Mouse (Mus musculus): ENCODE data around the gene Olfr228.
"Not testable (repeated sequence)": the region's sequence is repeated elsewhere in the genome, so short reads cannot be mapped to it uniquely, and the experiment has no call there.

Gene Olfr228

DNA sequence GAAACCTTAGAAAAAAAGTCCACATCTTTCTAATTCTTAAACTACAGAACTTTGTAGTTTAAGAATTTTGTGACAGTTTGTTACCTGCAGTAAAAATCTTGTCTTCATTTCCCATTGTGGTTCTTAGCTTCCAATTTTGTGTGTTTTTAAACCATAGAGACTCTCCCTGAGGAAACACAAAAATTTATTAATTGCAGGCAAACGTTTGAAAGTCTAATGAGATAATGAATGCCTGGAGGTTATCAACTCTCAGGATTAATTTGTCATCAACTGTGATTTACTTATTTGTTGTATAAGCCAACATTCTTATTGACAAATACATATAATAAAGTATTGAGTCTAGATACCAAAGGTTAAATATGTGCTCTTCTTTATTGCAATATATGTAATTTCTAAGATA, at the start of gene Olfr228:
Olfr228 (minus strand) TSS at position 101 of the 400 bp plus-strand sequence.
- no peak for DNase-seq (ENCODE audit: low spot score in 2 of 2)

DNA sequence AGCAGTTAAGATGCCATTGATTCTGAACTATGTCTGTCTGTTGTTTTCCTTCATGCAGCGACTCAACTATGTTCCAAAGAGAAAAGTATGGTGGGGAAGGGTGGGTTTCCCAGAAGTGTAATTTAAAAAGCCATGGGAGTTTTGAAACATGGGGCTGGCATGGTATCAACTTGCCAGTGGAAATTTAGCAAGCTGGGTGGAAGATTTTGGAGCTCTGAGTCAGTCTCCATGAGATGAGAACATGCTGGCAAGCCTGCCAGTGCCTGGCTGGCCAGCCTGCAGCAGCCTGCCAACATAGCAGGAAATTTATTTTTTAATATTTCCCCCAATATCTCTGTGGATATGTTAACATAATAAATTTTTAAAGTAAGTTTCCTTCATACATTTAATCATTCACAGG, 43.8 kb upstream of the Olfr228 start:
- DNase-seq (ENCODE audit: low spot score in 2 of 2): no peak

DNA sequence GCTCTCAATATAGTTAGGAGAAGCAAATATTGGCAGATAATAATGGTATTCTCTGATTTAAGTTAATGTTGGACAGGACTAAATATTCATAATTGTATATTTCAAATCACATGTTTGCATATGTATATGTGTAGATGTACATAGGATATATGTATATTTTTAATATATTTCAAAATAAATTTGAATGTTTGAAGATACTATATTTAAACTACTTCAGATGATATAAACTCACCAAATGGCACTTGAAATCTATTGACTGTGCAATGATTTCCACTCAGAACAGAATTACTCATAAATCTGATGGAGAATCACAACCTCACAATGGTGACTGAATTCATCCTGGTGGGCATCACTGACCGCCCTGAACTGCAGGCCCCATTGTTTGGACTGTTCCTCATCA, 21.0 kb upstream of the Olfr228 start, which contains the start of gene Olfr1076:
Olfr1076 (plus strand) TSS at position 301 of the 400 bp plus-strand sequence.
- DNase-seq (ENCODE audit: low spot score in 2 of 2): no peak

DNA sequence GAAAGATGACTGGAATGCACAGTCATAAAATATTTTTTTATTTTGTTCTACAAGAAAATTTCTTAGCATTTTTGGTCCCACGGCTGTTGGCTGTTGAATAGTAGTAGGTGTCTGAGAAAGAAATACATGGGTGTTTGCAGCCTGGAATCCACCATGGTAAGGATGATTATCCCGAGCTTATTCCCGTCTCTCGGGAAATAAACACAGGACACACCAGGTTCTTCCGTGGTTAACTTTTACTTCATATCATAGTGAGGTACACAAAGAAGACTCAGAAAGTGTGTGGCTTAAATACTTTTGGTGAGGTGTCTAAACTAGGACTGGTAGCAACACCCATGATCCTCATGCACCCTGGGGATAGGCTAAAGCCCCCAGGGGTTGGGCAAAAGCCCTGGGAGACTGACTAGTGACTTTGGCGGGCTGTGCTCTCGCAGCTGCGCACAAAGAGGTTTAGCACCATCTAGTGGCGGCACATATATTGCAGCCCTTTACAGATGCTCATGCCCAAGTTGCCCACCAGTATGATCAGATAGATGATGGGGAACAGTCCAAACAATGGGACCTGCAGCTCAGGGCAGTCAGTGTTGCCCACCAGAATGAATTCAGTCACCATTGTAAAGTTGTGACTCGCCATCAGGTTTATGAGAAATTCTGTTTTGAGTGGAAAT, 22.6 kb downstream of the Olfr228 start:
- DNase-seq (ENCODE audit: low spot score in 2 of 2): no peak

DNA sequence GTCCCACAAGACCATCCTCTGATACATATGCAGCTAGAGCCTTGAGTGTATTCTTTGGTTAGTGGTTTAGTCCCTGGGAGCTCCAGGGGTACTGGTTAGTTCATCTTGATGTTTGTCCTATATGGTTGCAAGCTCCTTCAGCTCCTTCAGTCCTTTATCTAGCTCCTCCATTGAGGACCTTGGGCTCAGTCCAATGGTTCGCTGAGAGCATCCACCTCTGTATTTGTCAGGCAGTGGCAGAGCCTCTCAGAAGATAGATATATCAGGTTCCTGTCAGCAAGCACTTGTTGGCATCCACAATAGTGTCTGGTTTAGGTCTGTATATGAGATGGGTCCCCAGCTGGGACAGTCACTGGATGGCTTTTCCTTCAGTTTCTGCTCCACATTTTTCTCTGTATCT, 26.8 kb downstream of the Olfr228 start:
- DNase-seq (ENCODE audit: low spot score in 2 of 2): no peak

DNA sequence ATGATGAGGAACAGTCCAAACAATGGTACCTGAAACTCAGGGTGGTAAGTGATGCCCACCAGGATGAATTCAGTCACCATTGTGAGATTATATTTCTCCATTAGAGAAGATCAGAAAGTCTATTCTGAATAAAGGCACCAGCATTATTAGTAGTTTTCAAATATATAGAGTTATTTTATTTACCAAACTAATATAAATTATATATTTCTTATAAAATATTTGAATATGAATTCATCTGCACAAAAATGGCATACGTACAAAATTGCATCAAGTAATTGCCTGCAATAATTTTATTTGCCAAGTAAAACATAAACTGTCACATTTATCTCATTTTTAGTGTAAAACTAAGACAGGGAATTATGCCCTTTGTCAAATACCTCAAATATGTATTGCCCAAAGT, 31.0 kb downstream of the Olfr228 start, which contains the start of gene Olfr1066:
Olfr1066 (minus strand) TSS at position 101 of the 400 bp plus-strand sequence.
- no peak for DNase-seq (ENCODE audit: low spot score in 2 of 2)

DNA sequence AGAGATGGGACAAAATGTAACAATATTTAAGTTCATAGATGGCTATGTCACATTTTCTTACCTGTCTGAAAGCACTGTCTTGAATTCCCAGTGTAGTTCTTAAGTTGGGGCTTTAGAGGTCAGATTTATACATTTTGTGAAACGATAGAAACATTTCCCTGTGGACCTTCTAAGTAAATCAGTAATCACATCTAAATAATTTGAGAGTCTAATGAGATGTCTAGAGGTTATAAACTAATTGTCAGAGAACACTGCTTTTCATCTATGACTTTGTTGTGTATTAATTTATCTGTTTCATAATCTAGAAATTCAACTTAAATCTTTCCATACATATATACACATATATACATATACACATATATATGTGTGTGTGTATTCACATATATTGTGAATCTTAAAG, 36.7 kb downstream of the Olfr228 start, which contains the start of gene Olfr1065:
Olfr1065 (minus strand) TSS at position 101 of the 400 bp plus-strand sequence.
- not testable (repeated sequence) for DNase-seq (ENCODE audit: low spot score in 2 of 2)

DNA sequence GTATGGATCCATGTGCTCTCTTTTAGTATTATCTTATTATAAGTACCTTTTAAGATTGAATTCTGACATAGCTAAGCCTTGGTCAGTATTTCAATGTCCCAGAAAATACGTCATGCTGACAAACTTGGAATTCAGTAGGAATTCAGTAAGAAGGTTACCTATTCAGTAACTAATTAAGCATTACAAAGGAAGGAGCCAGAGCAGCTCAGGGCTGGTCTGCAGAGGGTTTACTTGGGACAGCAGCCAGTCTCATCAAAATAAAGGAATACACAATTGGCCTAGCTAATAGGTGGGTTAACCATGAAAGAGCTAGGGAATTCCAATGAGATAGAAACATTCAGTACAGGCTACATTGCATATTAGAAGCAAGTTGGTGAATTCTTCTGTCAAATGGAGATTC, 45.1 kb downstream of the Olfr228 start:
- not testable (repeated sequence) for DNase-seq (ENCODE audit: low spot score in 2 of 2)
